ENCODE assay signal across 8 mouse cellular contexts in the genomic region with DNA sequence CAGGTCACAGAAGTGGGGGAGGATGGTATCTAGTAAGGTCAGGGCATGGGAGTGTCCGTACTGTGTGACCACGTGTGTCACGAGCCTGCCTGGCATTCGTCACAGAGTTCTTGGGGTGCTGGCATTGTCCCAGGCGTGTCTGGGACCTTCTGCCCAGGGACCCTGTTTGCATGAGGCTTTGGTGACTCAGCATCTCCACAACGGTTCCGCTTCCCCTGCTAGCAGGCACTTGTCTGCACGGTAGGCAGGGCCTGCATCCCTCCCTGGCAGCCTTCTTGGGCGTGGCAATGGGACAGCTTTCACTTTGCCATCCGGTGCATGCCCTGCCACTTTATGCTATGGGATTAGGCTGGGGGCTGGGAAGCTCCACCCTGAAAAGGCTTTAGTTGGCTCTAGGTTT. TPM values are rescaled to one million over a fixed set of nuclear protein-coding genes. Genes with fewer than 3 reads are reported as not detected.
DNase-seq lines count a peak whose midpoint lies in the region; ATAC-seq lines count a peak whose summit lies in the region.

No protein-coding gene starts in this region.

- no peaks in the 10 kb centered on the region for H3K9me3 ChIP-seq in stomach, embryonic 16.5 days (replicated peaks; ENCODE audit: control insufficient read depth, low read length)
- no peaks in the 10 kb centered on the region for H3K9me3 ChIP-seq in hindbrain, embryonic 12.5 days (replicated peaks)

- ATAC-seq in common myeloid progenitor, adult 5-6 weeks (replicated peaks; ENCODE audit: low read depth, poor library complexity, severe bottlenecking): peak; percentile 95
- ATAC-seq in stomach, embryonic 16.5 days (ENCODE audit: insufficient read depth, low FRiP score): peak; percentile 61
- no peak for ATAC-seq in hindbrain, embryonic 12.5 days (ENCODE audit: low FRiP score)

- no peak overlapping the region for H3K4me3 ChIP-seq in stomach, embryonic 16.5 days (replicated peaks; ENCODE audit: low read length)
- no peak overlapping the region for H3K4me3 ChIP-seq in hindbrain, embryonic 12.5 days

- no peaks in the 10 kb centered on the region for H3K27me3 ChIP-seq in stomach, embryonic 16.5 days (ENCODE audit: control insufficient read depth, insufficient read depth, low read length)
- H3K27me3 ChIP-seq in hindbrain, embryonic 12.5 days: no peaks in the 10 kb centered on the region

- H3K27ac ChIP-seq in stomach, embryonic 16.5 days (ENCODE audit: low read length): peak overlapping the region; percentile 53
- H3K27ac ChIP-seq in hindbrain, embryonic 12.5 days: no peak overlapping the region

- H3K9ac ChIP-seq in stomach, embryonic 16.5 days (ENCODE audit: low read length): no peak overlapping the region
- no peak overlapping the region for H3K9ac ChIP-seq in hindbrain, embryonic 12.5 days

- 56% methylated on average over 10 of the region's 10 CpGs for WGBS in stomach, embryonic 16.5 days
- WGBS in hindbrain, embryonic 12.5 days: 77% methylated on average over 10 of the region's 10 CpGs

- no peaks in the 10 kb centered on the region for H3K36me3 ChIP-seq in stomach, embryonic 16.5 days (ENCODE audit: control insufficient read depth, insufficient read depth, low read length)
- H3K36me3 ChIP-seq in hindbrain, embryonic 12.5 days: no peaks in the 10 kb centered on the region

- no peak overlapping the region for H3K4me2 ChIP-seq in stomach, embryonic 16.5 days (ENCODE audit: low read depth, low read length)
- H3K4me2 ChIP-seq in hindbrain, embryonic 12.5 days (replicated peaks): no peak overlapping the region

- peaks cover 5% of the 10 kb centered on the region; the same call in 1 of the 2 replicates for H3K4me1 ChIP-seq in stomach, embryonic 16.5 days (ENCODE audit: control insufficient read depth, insufficient read depth, low read length)
- no peaks in the 10 kb centered on the region for H3K4me1 ChIP-seq in hindbrain, embryonic 12.5 days

- peak; percentile 48 to 63 for DNase-seq in cerebellum, postnatal 25 days
- DNase-seq in cerebellum, adult 11-12 months: no peak
- DNase-seq in A20 (ENCODE audit: low read depth, low spot score): peak; percentile 28
- peak; percentile 78 to 80 for DNase-seq in lung, adult 18-20 months
- no peak for DNase-seq in right cerebral cortex, postnatal 36 days (ENCODE audit: low spot score in 2 of 2)

RNA-seq across cellular contexts. Expression of a gene that starts 27.9 kb away (rescaled TPM):
- total RNA-seq in common myeloid progenitor, adult 5-6 weeks (2017): 24.2 and 28.0 TPM in 2 replicates
- polyA plus RNA-seq in stomach, embryonic 16.5 days (2015; fragmentation: Nextera tagmentation; extraction: Ambion mirVana): 4.4 and 5.7 TPM in 2 replicates
- polyA plus RNA-seq in hindbrain, embryonic 12.5 days (2016; fragmentation: Nextera tagmentation; extraction: Ambion mirVana): 0.95 and 1.7 TPM in 2 replicates

RNA-seq across cellular contexts. Expression of a gene that starts 38.2 kb away (rescaled TPM):
- total RNA-seq in common myeloid progenitor, adult 5-6 weeks (2017): 47.3 and 61.3 TPM in 2 replicates
- polyA plus RNA-seq in stomach, embryonic 16.5 days (2015; fragmentation: Nextera tagmentation; extraction: Ambion mirVana): 26.4 and 27.1 TPM in 2 replicates
- polyA plus RNA-seq in hindbrain, embryonic 12.5 days (2016; fragmentation: Nextera tagmentation; extraction: Ambion mirVana): 7.0 and 7.4 TPM in 2 replicates

Comparison
In these comparisons a context has a peak if more than half of its experiments do, and no peak if none do; other contexts are left out.
1. DNase-seq: peak in cerebellum, postnatal 25 days (2 of 2), A20 (single experiment) and lung, adult 18-20 months (2 of 2); none in cerebellum, adult 11-12 months (single experiment) and right cerebral cortex, postnatal 36 days (0 of 2).